9 mouse cellular contexts compared by ENCODE assay signal in the genomic region with DNA sequence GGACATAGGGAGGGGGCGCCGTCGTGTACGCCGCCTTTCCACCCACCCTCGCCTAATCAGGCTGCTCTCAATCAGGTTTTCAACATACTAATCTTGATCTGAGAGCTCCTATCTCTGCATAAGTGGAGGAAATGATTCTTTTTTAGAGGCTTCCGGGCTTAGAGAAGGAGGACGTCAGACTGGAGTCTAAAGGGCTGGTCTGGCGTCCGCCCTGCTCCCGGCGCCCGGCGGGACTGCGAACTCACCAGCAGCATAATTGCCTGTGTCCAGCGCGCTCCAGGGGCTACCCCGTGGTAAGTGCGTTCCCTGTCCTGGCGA. TPM values are rescaled to one million over a fixed set of nuclear protein-coding genes. Genes with fewer than 3 reads are reported as not detected.
DNase-seq lines count a peak whose midpoint lies in the region; ATAC-seq and TF ChIP-seq lines count a peak whose summit lies in the region.
"Had no signal": no experiment of that assay in that cellular context is flagged by ENCODE, and none has a peak within 500 bp of the region (broad histone marks: within the 10 kb centered on the region; RNA-seq: fewer than 3 reads in every experiment).

No protein-coding gene starts in this region.

- peak; percentile 58 for DNase-seq in lung, embryonic 14.5 days
- DNase-seq in lung, postnatal 14 days = no peak
- no peak for DNase-seq in heart, embryonic 10.5 days (ENCODE audit: low spot score)
- DNase-seq in neural tube, embryonic 10.5 days (ENCODE audit: extremely low spot score, low spot score) = peak; percentile 65
- DNase-seq in ovary, postnatal 10 days (ENCODE audit: low spot score) = no peak
- DNase-seq in thymus, postnatal 4 days = no peak
- DNase-seq in adrenal gland, postnatal 25 days = no peak

- no peaks in the 10 kb centered on the region for H3K36me3 ChIP-seq in lung, embryonic 14.5 days (ENCODE audit: insufficient read depth)
- H3K36me3 ChIP-seq in heart, embryonic 10.5 days = no peaks in the 10 kb centered on the region
- H3K36me3 ChIP-seq in kidney, embryonic 16.5 days (ENCODE audit: insufficient read depth, low read length) = no peaks in the 10 kb centered on the region

- H3K9me3 ChIP-seq in lung, embryonic 14.5 days (ENCODE audit: low read depth, low read length) = no peaks in the 10 kb centered on the region
- no peaks in the 10 kb centered on the region for H3K9me3 ChIP-seq in heart, embryonic 10.5 days
- no peaks in the 10 kb centered on the region for H3K9me3 ChIP-seq in kidney, embryonic 16.5 days (ENCODE audit: low read length)

- TF ChIP-seq CTCF in lung, embryonic 14.5 days (IDR thresholded peaks at IDR 0.05; ENCODE audit: low read depth) = no peak

- no peak overlapping the region for H3K9ac ChIP-seq in lung, embryonic 14.5 days
- no peak overlapping the region for H3K9ac ChIP-seq in kidney, embryonic 16.5 days (replicated peaks; ENCODE audit: low read length)

- ATAC-seq in lung, embryonic 14.5 days (ENCODE audit: insufficient read depth) = peak; percentile 26; the same call in 1 of the 2 replicates
- peak; percentile 43; the same call in 1 of the 2 replicates for ATAC-seq in kidney, embryonic 16.5 days (ENCODE audit: low FRiP score, low TSS enrichment)

- H3K4me3 ChIP-seq in lung, embryonic 14.5 days (ENCODE audit: low read depth, low read length) = peak overlapping the region; percentile 17
- peak overlapping the region; percentile 38 for H3K4me3 ChIP-seq in heart, embryonic 10.5 days
- peak overlapping the region; percentile 32 for H3K4me3 ChIP-seq in kidney, embryonic 16.5 days (ENCODE audit: low read length)

- WGBS in lung, embryonic 14.5 days = 1% methylated on average over 20 of the region's 20 CpGs
- 0% methylated on average over 20 of the region's 20 CpGs for WGBS in heart, embryonic 10.5 days
- WGBS in kidney, embryonic 16.5 days = under 1% methylated on average over 20 of the region's 20 CpGs

- peaks cover 92% of the 10 kb centered on the region for H3K27me3 ChIP-seq in lung, embryonic 14.5 days (ENCODE audit: insufficient read depth, low read length)
- H3K27me3 ChIP-seq in heart, embryonic 10.5 days (ENCODE audit: insufficient read depth, poor library complexity, severe bottlenecking) = peaks cover 86% of the 10 kb centered on the region
- H3K27me3 ChIP-seq in kidney, embryonic 16.5 days (ENCODE audit: insufficient read depth, low read length) = peaks cover 92% of the 10 kb centered on the region

- H3K27ac ChIP-seq in lung, embryonic 14.5 days (ENCODE audit: low read depth) = no peak overlapping the region
- H3K27ac ChIP-seq in heart, embryonic 10.5 days = no peak overlapping the region
- H3K27ac ChIP-seq in kidney, embryonic 16.5 days (ENCODE audit: low read length) = no peak overlapping the region

- no peaks in the 10 kb centered on the region for H3K4me1 ChIP-seq in lung, embryonic 14.5 days (ENCODE audit: insufficient read depth)
- H3K4me1 ChIP-seq in heart, embryonic 10.5 days = peaks cover 20% of the 10 kb centered on the region
- peaks cover 19% of the 10 kb centered on the region for H3K4me1 ChIP-seq in kidney, embryonic 16.5 days (ENCODE audit: insufficient read depth, low read length)

- peak overlapping the region; percentile 44 for H3K4me2 ChIP-seq in lung, embryonic 14.5 days
- peak overlapping the region; percentile 42 for H3K4me2 ChIP-seq in kidney, embryonic 16.5 days (replicated peaks; ENCODE audit: low read depth, low read length)

RNA-seq across cellular contexts. Expression of a gene that starts 1.7 kb away (rescaled TPM):
- polyA plus RNA-seq in lung, embryonic 14.5 days (2014; fragmentation: Nextera tagmentation; extraction: Ambion mirVana) = not detected in 2 replicates
- 0.84 and 1.0 TPM in 2 replicates for polyA plus RNA-seq in heart, embryonic 10.5 days (2016; fragmentation: Nextera tagmentation; extraction: Ambion mirVana)
- 0.20 TPM in 1 of 2 replicates, not detected in the other for polyA plus RNA-seq in kidney, embryonic 16.5 days (2015; fragmentation: Nextera tagmentation; extraction: Ambion mirVana)
- total RNA-seq in adrenal gland, postnatal 25 days (2021) = 0.71 TPM in 1 of 2 replicates, not detected in the other
- total RNA-seq: heart, adult 18-20 months had no signal

Comparison
In these comparisons a context has a peak if more than half of its experiments do, and no peak if none do; other contexts are left out.
1. DNase-seq: peak in lung, embryonic 14.5 days (single experiment) and neural tube, embryonic 10.5 days (single experiment); none in lung, postnatal 14 days (single experiment), heart, embryonic 10.5 days (single experiment), ovary, postnatal 10 days (single experiment), thymus, postnatal 4 days (single experiment) and adrenal gland, postnatal 25 days (single experiment).
2. Peak in every context shown above with its lines, with median percentiles within 50 percentile points of each other: H3K4me3 ChIP-seq.